Comparison of ENCODE assay signal across 8 mouse cellular contexts in genomic region chr2:18677631-18678471, GRCm38 (mm10). TPM values are rescaled to one million over a fixed set of nuclear protein-coding genes. Genes with fewer than 3 reads are reported as not detected.
DNase-seq lines count a peak whose midpoint lies in the region; ATAC-seq and TF ChIP-seq lines count a peak whose summit lies in the region.

No protein-coding gene starts in this region.

- 0 out of 2 replicates have a peak, but pooled peaks have one; percentile 21 for ATAC-seq in erythroblast, adult 5-6 weeks (replicated peaks; ENCODE audit: low FRiP score, poor library complexity, severe bottlenecking)
- no peak for ATAC-seq in stomach, embryonic 14.5 days (ENCODE audit: insufficient number of reproducible peaks, insufficient read depth, low FRiP score, low read depth)

- peak overlapping the region; percentile 92 for H3K9ac ChIP-seq in stomach, embryonic 14.5 days (replicated peaks; ENCODE audit: low read depth, low read length)

- H3K4me1 ChIP-seq in bone marrow macrophage, adult 2 months (ENCODE audit: control insufficient read depth, insufficient read depth, low read length) = peaks cover 6% of the 10 kb centered on the region
- H3K4me1 ChIP-seq in midbrain, embryonic 10.5 days = peaks cover 54% of the 10 kb centered on the region
- peaks cover 16% of the 10 kb centered on the region; the same call in 1 of the 2 replicates for H3K4me1 ChIP-seq in stomach, embryonic 14.5 days (ENCODE audit: control insufficient read depth, insufficient read depth, low read length)

- H3K4me2 ChIP-seq in stomach, embryonic 14.5 days (replicated peaks; ENCODE audit: low read depth, low read length) = peak overlapping the region; percentile 86

- H3K27me3 ChIP-seq in midbrain, embryonic 10.5 days (ENCODE audit: low read depth, poor library complexity, severe bottlenecking) = peaks cover 78% of the 10 kb centered on the region
- no peaks in the 10 kb centered on the region for H3K27me3 ChIP-seq in stomach, embryonic 14.5 days (ENCODE audit: control insufficient read depth, insufficient read depth, low read length)

- TF ChIP-seq POLR2A in bone marrow macrophage, adult 2 months (IDR thresholded peaks at IDR 0.05; ENCODE audit: borderline replicate concordance, low read depth, low read length) = no peak

- H3K9me3 ChIP-seq in midbrain, embryonic 10.5 days (replicated peaks) = no peaks in the 10 kb centered on the region
- no peaks in the 10 kb centered on the region for H3K9me3 ChIP-seq in stomach, embryonic 14.5 days (ENCODE audit: control insufficient read depth, low read depth, low read length)

- no peak overlapping the region for H3K27ac ChIP-seq in bone marrow macrophage, adult 2 months (ENCODE audit: insufficient read depth, low read depth, low read length)
- H3K27ac ChIP-seq in midbrain, embryonic 10.5 days (replicated peaks) = peak overlapping the region; percentile 99
- no peak overlapping the region for H3K27ac ChIP-seq in stomach, embryonic 14.5 days (ENCODE audit: low read length)

- DNase-seq in layer of hippocampus, adult 11-12 months (ENCODE audit: low spot score) = peak; percentile 57
- no peak for DNase-seq in layer of hippocampus, adult 9-10 months (ENCODE audit: low spot score)
- peak; percentile 57 for DNase-seq in heart, postnatal 4 days
- peak; percentile 49 to 69 for DNase-seq in layer of hippocampus, postnatal 10 days (ENCODE audit: low spot score in 2 of 2)
- peak; percentile 79 for DNase-seq in midbrain, embryonic 10.5 days (ENCODE audit: low spot score)

- WGBS in midbrain, embryonic 10.5 days = 1% methylated on average over 55 of the region's 55 CpGs
- under 1% methylated on average over 42 of the region's 55 CpGs for WGBS in stomach, embryonic 14.5 days

- peak overlapping the region; percentile 73 for H3K4me3 ChIP-seq in bone marrow macrophage, adult 2 months (ENCODE audit: insufficient read depth, low read length)
- peak overlapping the region; percentile 86 for H3K4me3 ChIP-seq in midbrain, embryonic 10.5 days
- H3K4me3 ChIP-seq in stomach, embryonic 14.5 days (ENCODE audit: low read depth, low read length) = peak overlapping the region; percentile 84

- peaks cover 9% of the 10 kb centered on the region for H3K36me3 ChIP-seq in midbrain, embryonic 10.5 days
- H3K36me3 ChIP-seq in stomach, embryonic 14.5 days (ENCODE audit: control insufficient read depth, insufficient read depth, low read length) = 0 out of 2 replicates have a peak, but pooled peaks cover 3% of the 10 kb centered on the region

- no peak for TF ChIP-seq CTCF in bone marrow macrophage, adult 2 months (IDR thresholded peaks at IDR 0.05; ENCODE audit: low read depth, low read length)

RNA-seq across cellular contexts. Expression of gene Bmi1, which starts 1.0 kb away (rescaled TPM):
- 22.4 and 24.6 TPM in 2 replicates for polyA plus RNA-seq in bone marrow macrophage, adult 2 months (2012; ENCODE audit: insufficient read depth, insufficient read length, missing spikeins)
- total RNA-seq in erythroblast, adult 5-6 weeks (2015; ENCODE audit: low replicate concordance) = 10.8 and 11.5 TPM in 2 replicates
- total RNA-seq in erythroblast, adult 5-6 weeks (2017; ENCODE audit: low replicate concordance) = 5.3 and 14.9 TPM in 2 replicates
- 10 to 100 TPM; 63.8 to 69.2 TPM for total RNA-seq in heart, postnatal 4 days (2021)
- 10 to 100 TPM; 34.0 to 48.4 TPM for total RNA-seq in layer of hippocampus, postnatal 10 days (2021)
- 25.5 and 26.6 TPM in 2 replicates for polyA plus RNA-seq in midbrain, embryonic 10.5 days (2016; fragmentation: Nextera tagmentation; extraction: Ambion mirVana)
- polyA plus RNA-seq in stomach, embryonic 14.5 days (2014; fragmentation: Nextera tagmentation; extraction: Ambion mirVana) = 32.4 and 34.0 TPM in 2 replicates

RNA-seq across cellular contexts. Expression of gene Commd3, which starts 5.7 kb away (rescaled TPM):
- 140 and 147 TPM in 2 replicates for polyA plus RNA-seq in bone marrow macrophage, adult 2 months (2012; ENCODE audit: insufficient read depth, insufficient read length, missing spikeins)
- total RNA-seq in erythroblast, adult 5-6 weeks (2015; ENCODE audit: low replicate concordance) = 32.6 and 37.3 TPM in 2 replicates
- 34.3 and 51.4 TPM in 2 replicates for total RNA-seq in erythroblast, adult 5-6 weeks (2017; ENCODE audit: low replicate concordance)
- 100 to 1,000 TPM; 126 to 140 TPM for total RNA-seq in heart, postnatal 4 days (2021)
- 100 to 1,000 TPM; 120 to 128 TPM for total RNA-seq in layer of hippocampus, postnatal 10 days (2021)
- polyA plus RNA-seq in midbrain, embryonic 10.5 days (2016; fragmentation: Nextera tagmentation; extraction: Ambion mirVana) = 82.0 and 101 TPM in 2 replicates
- polyA plus RNA-seq in stomach, embryonic 14.5 days (2014; fragmentation: Nextera tagmentation; extraction: Ambion mirVana) = 215 and 223 TPM in 2 replicates

RNA-seq across cellular contexts. Expression of gene Spag6, which starts 16.0 kb away (rescaled TPM):
- not detected in 2 replicates for polyA plus RNA-seq in bone marrow macrophage, adult 2 months (2012; ENCODE audit: insufficient read depth, insufficient read length, missing spikeins)
- not detected in 2 replicates for total RNA-seq in erythroblast, adult 5-6 weeks (2015; ENCODE audit: low replicate concordance)
- 0.60 TPM in 1 of 2 replicates, not detected in the other for total RNA-seq in erythroblast, adult 5-6 weeks (2017; ENCODE audit: low replicate concordance)
- under 1 TPM; 0.56 to 0.57 TPM for total RNA-seq in heart, postnatal 4 days (2021)
- total RNA-seq in layer of hippocampus, postnatal 10 days (2021) = 1 to 10 TPM in 1 of 2 experiments, under 1 TPM in 1; 0.91 to 1.6 TPM
- polyA plus RNA-seq in midbrain, embryonic 10.5 days (2016; fragmentation: Nextera tagmentation; extraction: Ambion mirVana) = 0.10 and 0.51 TPM in 2 replicates
- 0.29 and 0.53 TPM in 2 replicates for polyA plus RNA-seq in stomach, embryonic 14.5 days (2014; fragmentation: Nextera tagmentation; extraction: Ambion mirVana)
